9 mouse cellular contexts compared by ENCODE assay signal in genomic region chr11:99206954-99207353, GRCm38 (mm10). TPM values are rescaled to one million over a fixed set of nuclear protein-coding genes. Genes with fewer than 3 reads are reported as not detected.
DNase-seq lines count a peak whose midpoint lies in the region; ATAC-seq and TF ChIP-seq lines count a peak whose summit lies in the region.
"Had no signal": no experiment of that assay in that cellular context is flagged by ENCODE, and none has a peak within 500 bp of the region (broad histone marks: within the 10 kb centered on the region; RNA-seq: fewer than 3 reads in every experiment).

No protein-coding gene starts in this region.

- H3K4me3 ChIP-seq in kidney, postnatal 0 days (replicated peaks; ENCODE audit: low read depth, low read length): no peak overlapping the region
- H3K4me3 ChIP-seq in bone marrow, adult 2 months (replicated peaks; ENCODE audit: control insufficient read depth, low read depth, low read length): no peak overlapping the region
- no peak overlapping the region for H3K4me3 ChIP-seq in liver, embryonic 16.5 days (ENCODE audit: low read depth, low read length)
- H3K4me3 ChIP-seq: neural tube, embryonic 12.5 days had no signal

- no peaks in the 10 kb centered on the region for H3K4me1 ChIP-seq in kidney, postnatal 0 days (replicated peaks; ENCODE audit: insufficient read depth, low read length)
- H3K4me1 ChIP-seq in bone marrow, adult 2 months (ENCODE audit: control insufficient read depth, insufficient read depth, low read length): no peaks in the 10 kb centered on the region
- H3K4me1 ChIP-seq in liver, embryonic 16.5 days (ENCODE audit: control insufficient read depth, low read depth, low read length): peaks cover 13% of the 10 kb centered on the region
- H3K4me1 ChIP-seq: neural tube, embryonic 12.5 days had no signal

- H3K36me3 ChIP-seq in kidney, postnatal 0 days (ENCODE audit: insufficient read depth, low read length): peaks cover 21% of the 10 kb centered on the region
- peaks cover 25% of the 10 kb centered on the region for H3K36me3 ChIP-seq in liver, embryonic 16.5 days (ENCODE audit: control insufficient read depth, insufficient read depth)

- 39% methylated on average over 2 of the region's 2 CpGs for WGBS in kidney, postnatal 0 days
- 24% methylated on average over 2 of the region's 2 CpGs for WGBS in bone marrow, adult 2 months
- 10% methylated on average over 2 of the region's 2 CpGs for WGBS in liver, embryonic 16.5 days (ENCODE audit: insufficient replicate concordance)

- peak; percentile 67 for TF ChIP-seq CTCF in kidney, postnatal 0 days (IDR thresholded peaks at IDR 0.05; ENCODE audit: low read depth)
- peak; percentile 62 for TF ChIP-seq CTCF in bone marrow, adult 2 months (IDR thresholded peaks at IDR 0.05; ENCODE audit: control insufficient read depth, insufficient read depth, low read length)

- no peak overlapping the region for H3K27ac ChIP-seq in kidney, postnatal 0 days
- no peak overlapping the region for H3K27ac ChIP-seq in bone marrow, adult 2 months (ENCODE audit: control insufficient read depth, insufficient read depth, low read depth, low read length, poor library complexity)
- no peak overlapping the region for H3K27ac ChIP-seq in liver, embryonic 16.5 days (ENCODE audit: low read length)
- H3K27ac ChIP-seq: neural tube, embryonic 12.5 days had no signal

- no peak overlapping the region for H3K9ac ChIP-seq in kidney, postnatal 0 days (ENCODE audit: low read depth, low read length)
- no peak overlapping the region for H3K9ac ChIP-seq in liver, embryonic 16.5 days (ENCODE audit: low read depth, low read length)
- H3K9ac ChIP-seq: neural tube, embryonic 12.5 days had no signal

- DNase-seq in CD4-positive, CD25-positive, alpha-beta regulatory T cell, adult 2 months (ENCODE audit: low read depth, low spot score): peak; percentile 79
- DNase-seq in kidney, postnatal 0 days (ENCODE audit: low spot score): no peak
- no peak for DNase-seq in kidney, adult 8-10 months
- DNase-seq in ovary, postnatal 14 days (ENCODE audit: low spot score): no peak
- DNase-seq in gastrocnemius, adult 18-20 months (ENCODE audit: low spot score): no peak

- no peaks in the 10 kb centered on the region for H3K9me3 ChIP-seq in kidney, postnatal 0 days (replicated peaks; ENCODE audit: low read length)
- no peaks in the 10 kb centered on the region for H3K9me3 ChIP-seq in liver, embryonic 16.5 days (replicated peaks; ENCODE audit: control insufficient read depth, low read length)
- H3K9me3 ChIP-seq: neural tube, embryonic 12.5 days had no signal

- no peak overlapping the region for H3K4me2 ChIP-seq in kidney, postnatal 0 days (ENCODE audit: low read length)
- no peak overlapping the region for H3K4me2 ChIP-seq in liver, embryonic 16.5 days (ENCODE audit: low read depth, low read length)
- H3K4me2 ChIP-seq: neural tube, embryonic 12.5 days had no signal

- ATAC-seq in CD4-positive, CD25-positive, alpha-beta regulatory T cell, adult 4 months: no peak
- no peak for ATAC-seq in kidney, postnatal 0 days (replicated peaks; ENCODE audit: low FRiP score, low read depth)
- peak; percentile 90 for ATAC-seq in liver, embryonic 16.5 days (ENCODE audit: low read depth)

- H3K27me3 ChIP-seq in kidney, postnatal 0 days (ENCODE audit: insufficient read depth, low read length): no peaks in the 10 kb centered on the region
- H3K27me3 ChIP-seq in liver, embryonic 16.5 days (ENCODE audit: control insufficient read depth, insufficient read depth, low read depth, low read length): no peaks in the 10 kb centered on the region
- H3K27me3 ChIP-seq: neural tube, embryonic 12.5 days had no signal

- no peak for TF ChIP-seq POLR2A in bone marrow, adult 2 months (IDR thresholded peaks at IDR 0.05; ENCODE audit: borderline replicate concordance, control insufficient read depth, low read depth, low read length)

RNA-seq across cellular contexts. Expression of gene Smarce1, which starts 23.9 kb away (rescaled TPM):
- 100 to 1,000 TPM; 179 to 201 TPM for polyA plus RNA-seq in CD4-positive, CD25-positive, alpha-beta regulatory T cell, adult 4 months (2017; shearing (Covaris generic))
- 154 and 196 TPM in 2 replicates for polyA plus RNA-seq in kidney, postnatal 0 days (2015; fragmentation: Nextera tagmentation; extraction: Ambion mirVana)
- 196 and 201 TPM in 2 replicates for polyA plus RNA-seq in bone marrow, adult 2 months (2011; ENCODE audit: insufficient read depth, insufficient read length, low replicate concordance, missing spikeins)
- 62.3 and 66.5 TPM in 2 replicates for polyA plus RNA-seq in liver, embryonic 16.5 days (2015; fragmentation: Nextera tagmentation; extraction: Ambion mirVana)
- 10 to 100 TPM; 28.0 to 33.2 TPM for total RNA-seq in gastrocnemius, adult 18-20 months (2021)

RNA-seq across cellular contexts. Expression of gene Krt222, which starts 36.9 kb away (rescaled TPM):
- polyA plus RNA-seq in CD4-positive, CD25-positive, alpha-beta regulatory T cell, adult 4 months (2017; shearing (Covaris generic)): 1 to 10 TPM; 1.4 to 2.1 TPM
- polyA plus RNA-seq in kidney, postnatal 0 days (2015; fragmentation: Nextera tagmentation; extraction: Ambion mirVana): 0.29 and 0.33 TPM in 2 replicates
- polyA plus RNA-seq in bone marrow, adult 2 months (2011; ENCODE audit: insufficient read depth, insufficient read length, low replicate concordance, missing spikeins): 0.95 TPM in 1 of 2 replicates, not detected in the other
- 0.13 and 0.31 TPM in 2 replicates for polyA plus RNA-seq in liver, embryonic 16.5 days (2015; fragmentation: Nextera tagmentation; extraction: Ambion mirVana)
- 1 to 10 TPM; 2.4 TPM for total RNA-seq in gastrocnemius, adult 18-20 months (2021)

RNA-seq across cellular contexts. Expression of gene Ccr7, which starts 52.1 kb away (rescaled TPM):
- polyA plus RNA-seq in CD4-positive, CD25-positive, alpha-beta regulatory T cell, adult 4 months (2017; shearing (Covaris generic)): 100 to 1,000 TPM; 277 to 361 TPM
- 0.08 and 0.19 TPM in 2 replicates for polyA plus RNA-seq in kidney, postnatal 0 days (2015; fragmentation: Nextera tagmentation; extraction: Ambion mirVana)
- polyA plus RNA-seq in bone marrow, adult 2 months (2011; ENCODE audit: insufficient read depth, insufficient read length, low replicate concordance, missing spikeins): 1.5 and 9.7 TPM in 2 replicates
- 0.25 and 0.32 TPM in 2 replicates for polyA plus RNA-seq in liver, embryonic 16.5 days (2015; fragmentation: Nextera tagmentation; extraction: Ambion mirVana)
- total RNA-seq in gastrocnemius, adult 18-20 months (2021): not detected

Comparison
In these comparisons a context has a peak if more than half of its experiments do, and no peak if none do; other contexts are left out.
1. RNA of gene Ccr7, which starts 52.1 kb away (polyA plus RNA-seq): 277 to 361 TPM in CD4-positive, CD25-positive, alpha-beta regulatory T cell, adult 4 months; 1.5 to 9.7 TPM in bone marrow, adult 2 months, 0.25 to 0.32 TPM in liver, embryonic 16.5 days and 0.08 to 0.19 TPM in kidney, postnatal 0 days; every median in the first group is over 10 times any median in the second.